Mouse (Mus musculus): Measurements from ENCODE around the gene Gm21994. TPM values are rescaled to one million over a fixed set of nuclear protein-coding genes. Genes with fewer than 3 reads are reported as not detected.

The Gm21994 gene
- 0.09 and 0.27 TPM in 2 replicates for polyA plus RNA-seq (2012)

DNA sequence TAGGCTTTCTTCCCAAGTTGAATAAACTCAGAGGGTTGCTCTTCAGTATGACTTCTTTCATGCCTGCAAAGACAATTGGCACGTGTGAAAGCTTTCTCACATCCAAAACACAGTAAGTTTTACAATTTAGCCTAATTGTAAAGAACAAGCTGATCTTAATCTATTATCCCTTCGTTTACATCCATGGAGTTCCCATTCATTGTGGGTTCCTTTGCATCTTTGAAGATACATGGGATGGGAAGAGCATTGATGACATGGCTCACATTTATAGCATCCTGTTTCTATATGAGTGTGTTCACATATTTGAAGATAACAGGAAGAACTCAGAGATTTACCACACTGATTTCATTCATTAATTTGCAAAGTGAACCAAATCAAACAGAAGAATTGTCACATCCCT, at the start of gene Gm21994:
Gm21994 (minus strand) TSS at position 101 of the 400 bp plus-strand sequence.

DNA sequence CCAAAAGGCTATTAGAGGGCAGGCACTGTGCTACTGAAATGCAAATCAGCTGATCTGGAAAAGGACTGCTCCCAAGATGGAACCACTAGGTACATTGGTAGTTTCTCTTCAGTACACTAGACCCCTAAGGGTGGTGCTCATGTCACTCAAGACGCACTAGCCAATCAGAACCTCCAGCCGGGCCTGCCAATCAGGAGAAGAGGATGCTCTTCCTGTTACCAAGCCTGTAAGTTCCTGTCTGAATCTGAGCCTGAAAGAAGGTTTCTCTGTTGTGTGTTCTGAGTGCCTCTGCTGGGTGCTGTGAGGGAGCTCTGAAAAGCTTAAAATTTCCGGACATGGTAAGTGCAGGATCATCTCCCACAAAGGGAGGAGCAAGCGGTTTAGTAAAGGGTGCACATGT, 1.9 kb upstream of the Gm21994 start, which contains the start of gene Gm14124:
Gm14124 (plus strand) TSS at position 227 of the 400 bp plus-strand sequence.

DNA sequence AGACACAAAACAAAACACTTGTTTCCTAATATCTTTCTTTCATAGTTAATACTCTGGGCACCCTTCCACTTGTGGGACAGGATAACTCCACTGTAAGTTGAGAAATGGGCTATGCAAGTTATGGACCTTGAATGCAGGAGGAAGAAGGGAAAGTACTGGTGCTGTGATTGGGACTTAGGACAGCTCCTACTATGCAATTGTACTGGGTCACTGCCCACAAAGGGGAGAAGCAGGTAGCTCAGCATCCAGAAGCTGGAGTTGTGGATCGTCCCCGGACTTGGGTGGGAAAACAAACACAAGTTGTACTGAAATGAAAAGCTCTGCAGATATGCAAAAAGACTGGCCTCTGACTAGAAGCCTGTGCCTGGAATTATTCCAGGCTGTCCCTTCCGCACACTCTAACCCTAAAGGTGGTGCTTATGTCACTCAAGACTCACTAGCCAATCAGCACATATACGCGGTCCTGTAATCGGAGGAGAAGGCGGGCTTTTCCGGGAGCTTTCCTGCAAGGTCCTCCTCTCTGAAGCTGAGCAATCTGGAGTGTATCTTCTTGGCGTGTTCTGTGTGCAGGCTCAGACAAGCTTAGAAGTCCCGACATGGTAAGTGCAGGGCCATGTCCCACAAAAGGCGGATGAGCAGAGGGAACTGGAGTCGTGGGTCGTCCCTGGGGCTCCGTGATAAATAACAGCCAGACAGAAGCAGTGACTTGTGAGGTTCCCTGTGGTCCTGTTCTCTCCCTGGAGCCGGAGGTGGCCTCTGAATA, 37.6 kb downstream of the Gm21994 start, which contains the start of gene Zfp937:
Zfp937 (plus strand) TSS at position 474 of the 763 bp plus-strand sequence.

Other genes with a start within 250 kb of the Gm21994 start
- gene Zfp120, start 118.9 kb downstream of the Gm21994 start, polyA plus RNA-seq (2012), result 0.19 and 0.29 TPM in 2 replicates
- not detected in 2 replicates for gene Gm10770, start 75.9 kb downstream of the Gm21994 start, polyA plus RNA-seq (2012)
- gene Gm14139, start 73.8 kb downstream of the Gm21994 start, polyA plus RNA-seq (2012), result not detected in 2 replicates
- gene Zfp937, start 37.5 kb downstream of the Gm21994 start, polyA plus RNA-seq (2012), result 0.03 TPM in 1 of 2 replicates, not detected in the other
- not detected in 2 replicates for gene Gm14124, start 1.9 kb upstream of the Gm21994 start, polyA plus RNA-seq (2012)
- not detected in 2 replicates for gene Gm10130, start 68.1 kb upstream of the Gm21994 start, polyA plus RNA-seq (2012)
- gene 3300002I08Rik, start 107.2 kb upstream of the Gm21994 start, polyA plus RNA-seq (2012), result not detected in 2 replicates
- 0.22 TPM in 1 of 2 replicates, not detected in the other for gene Zfp442, start 195.9 kb upstream of the Gm21994 start, polyA plus RNA-seq (2012)
- gene Zfp345, start 229.5 kb upstream of the Gm21994 start, polyA plus RNA-seq (2012), result 0.02 and 0.03 TPM in 2 replicates

Measured in megakaryocyte-erythroid progenitor cell, adult 5 weeks (primary cell).